Mouse (Mus musculus): ENCODE measurements at regions not wholly inside any gene's neighbourhood (a gene's known extent, or its start where the extent isn't known, plus 50 kb on each side); places are given as distances from the start of the nearest gene placed in this dataset.

GRCm38 (mm10) chr19:15230129-15230927 is 632.5 kb upstream of the Tle4 start:
- no peak for DNase-seq (ENCODE audit: low spot score in 2 of 2)

- peak; percentile 31 to 41 for DNase-seq (ENCODE audit: low spot score in 2 of 2)
These were observed 619.5 kb upstream of the Tle4 start for GRCm38 (mm10) chr19:15217387-15217786.

- DNase-seq (ENCODE audit: low spot score in 2 of 2): peak in 1 of 2 experiments; percentile 17
These were observed 616.8 kb upstream of the Tle4 start for GRCm38 (mm10) chr19:15214651-15215050.

DNA sequence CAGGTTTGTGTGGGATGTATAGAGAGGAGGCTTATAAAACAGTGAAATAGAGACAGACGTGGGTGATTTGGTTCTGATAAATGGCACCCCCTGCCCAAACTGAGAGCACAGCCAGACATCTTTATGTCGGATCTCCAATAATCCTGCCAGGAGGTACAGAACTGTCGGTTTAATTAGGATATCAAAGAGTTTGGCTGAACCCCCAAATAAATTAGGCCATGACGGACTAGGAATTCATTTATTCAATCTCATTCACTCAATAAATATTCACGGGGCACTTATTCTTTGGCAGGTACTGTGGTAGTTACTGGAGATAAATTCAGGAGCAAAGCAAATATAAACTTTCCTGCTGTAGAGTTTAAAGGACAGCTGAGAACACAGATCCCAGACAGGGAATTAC is 615.0 kb upstream of the Tle4 start:
- no peak for DNase-seq (ENCODE audit: low spot score in 2 of 2)

- no peak for DNase-seq (ENCODE audit: low spot score in 2 of 2)
These were observed 605.2 kb upstream of the Tle4 start for GRCm38 (mm10) chr19:15203039-15203438.

DNA sequence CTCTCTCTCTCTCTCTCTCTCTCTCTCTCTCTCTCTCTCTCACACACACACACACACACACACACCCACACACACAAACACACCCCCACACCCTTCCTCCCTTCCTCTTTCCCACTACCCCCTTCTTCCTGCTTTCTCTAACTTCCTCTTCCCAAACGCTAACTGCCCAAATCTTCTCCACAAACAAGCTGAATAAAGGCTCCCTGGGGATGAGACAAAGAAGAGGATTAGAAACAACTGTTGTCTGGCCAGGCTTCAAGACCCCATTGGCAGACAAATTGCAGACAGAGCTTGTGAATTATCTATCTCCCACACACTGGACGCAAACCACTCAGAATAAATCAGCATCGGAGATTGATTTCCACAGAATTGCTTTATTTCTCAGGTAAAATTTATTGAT is 603.4 kb upstream of the Tle4 start:
- no peak for DNase-seq (ENCODE audit: low spot score in 2 of 2)

- no peak for DNase-seq (ENCODE audit: low spot score in 2 of 2)
These were observed 602.9 kb upstream of the Tle4 start for GRCm38 (mm10) chr19:15200792-15201191.

- no peak for DNase-seq (ENCODE audit: low spot score in 2 of 2)
These were observed 602.5 kb upstream of the Tle4 start for GRCm38 (mm10) chr19:15200361-15200760.

DNA sequence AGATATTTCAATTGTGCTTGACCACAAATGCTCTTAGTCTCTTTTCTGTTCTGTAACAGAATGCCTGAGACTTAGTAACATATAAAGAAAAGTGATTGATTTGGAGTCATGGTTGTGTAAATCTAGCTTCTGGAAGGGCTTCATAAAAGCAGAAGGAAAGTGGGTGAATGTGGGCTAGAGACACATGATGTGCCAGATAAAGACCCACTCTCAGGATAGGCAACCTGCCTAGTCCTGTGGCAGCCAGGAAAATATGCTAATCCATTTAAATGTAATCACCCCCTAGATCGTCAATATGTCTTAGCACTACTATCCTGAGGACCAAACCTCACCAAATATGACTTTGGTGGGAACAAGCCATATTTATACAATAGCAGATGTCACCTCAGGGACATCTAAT is 601.8 kb upstream of the Tle4 start:
- DNase-seq (ENCODE audit: low spot score in 2 of 2): no peak

DNA sequence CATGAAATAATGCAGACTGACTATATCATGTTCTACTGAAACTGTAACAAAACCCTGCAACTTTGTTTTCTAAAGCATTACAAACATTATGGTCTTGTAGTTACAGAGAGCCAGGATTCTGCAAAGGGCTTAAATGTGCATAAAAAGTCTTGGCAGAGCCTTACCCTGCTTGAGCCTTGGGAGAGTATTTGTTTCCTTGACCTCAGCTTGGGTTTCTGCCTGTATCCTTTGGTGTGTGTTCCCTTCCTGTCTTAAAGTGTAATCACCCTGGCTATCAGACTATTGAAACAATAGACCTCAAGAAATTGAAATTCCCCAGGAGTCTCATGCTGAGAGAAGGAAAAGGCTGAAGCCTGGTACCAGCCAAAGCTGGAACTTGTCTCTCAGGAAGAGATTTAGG is 577.4 kb upstream of the Tle4 start:
- no peak for DNase-seq (ENCODE audit: low spot score in 2 of 2)

DNA sequence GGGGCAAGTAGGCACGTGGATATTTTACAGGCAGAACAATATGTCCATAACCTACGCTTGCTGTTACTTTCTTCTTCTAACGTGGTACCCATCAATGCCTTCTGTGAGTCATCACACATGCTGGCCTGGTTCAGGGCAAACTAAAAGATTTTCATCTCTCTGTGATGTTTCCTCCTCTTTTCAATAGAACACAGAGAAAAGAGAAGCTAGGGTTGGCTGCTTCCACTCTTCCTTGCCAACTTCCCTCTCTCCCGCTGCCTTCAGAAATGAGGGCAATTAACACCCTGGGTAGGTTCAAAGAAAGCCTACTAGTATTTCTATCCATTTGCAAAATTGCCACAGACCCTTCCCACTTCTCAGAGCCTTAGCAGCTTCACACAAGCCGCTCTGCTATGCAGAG is 575.5 kb upstream of the Tle4 start:
- no peak for DNase-seq (ENCODE audit: low spot score in 2 of 2)

DNA sequence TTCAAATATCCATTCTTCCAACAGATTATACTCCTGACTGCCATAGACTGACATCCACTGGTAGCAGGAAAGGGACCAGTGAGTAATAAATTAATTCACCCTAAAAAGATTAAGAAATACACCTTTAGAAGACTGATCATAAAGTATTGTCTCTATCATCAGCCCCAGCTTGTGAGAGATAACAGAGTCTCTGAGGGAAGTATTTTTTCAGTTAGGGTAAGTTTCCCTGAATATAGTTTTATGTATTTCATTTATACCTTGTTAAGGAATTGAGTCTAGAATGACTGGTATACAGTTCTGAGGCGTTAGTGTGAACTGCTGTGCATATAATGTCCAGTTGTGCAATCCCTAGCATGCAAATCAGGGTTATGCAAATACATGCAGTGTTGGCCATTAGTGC is 569.3 kb upstream of the Tle4 start:
- no peak for DNase-seq (ENCODE audit: low spot score in 2 of 2)

GRCm38 (mm10) chr19:15160641-15161040 is 562.8 kb upstream of the Tle4 start:
- DNase-seq (ENCODE audit: low spot score in 2 of 2): no peak

DNA sequence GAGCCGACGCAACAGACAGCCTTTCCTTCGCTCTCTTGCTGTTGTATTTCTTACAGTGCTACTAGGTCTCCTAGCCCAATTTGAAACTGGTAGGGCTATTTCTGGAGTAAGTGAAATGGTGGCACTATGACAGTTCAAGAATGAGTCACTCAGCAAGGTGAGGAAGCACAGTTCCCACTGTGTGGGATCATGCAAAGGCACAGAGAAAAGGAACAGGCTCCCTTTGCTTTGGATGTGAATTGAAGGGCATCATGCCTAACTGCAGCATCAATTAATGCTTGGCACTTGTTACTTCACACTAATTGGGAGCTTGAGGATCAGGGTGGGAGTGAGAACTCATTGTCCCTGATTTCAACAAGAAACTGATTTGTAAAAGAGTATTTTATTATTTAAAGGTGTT is 560.8 kb upstream of the Tle4 start:
- DNase-seq (ENCODE audit: low spot score in 2 of 2): peak; percentile 13 to 17

DNA sequence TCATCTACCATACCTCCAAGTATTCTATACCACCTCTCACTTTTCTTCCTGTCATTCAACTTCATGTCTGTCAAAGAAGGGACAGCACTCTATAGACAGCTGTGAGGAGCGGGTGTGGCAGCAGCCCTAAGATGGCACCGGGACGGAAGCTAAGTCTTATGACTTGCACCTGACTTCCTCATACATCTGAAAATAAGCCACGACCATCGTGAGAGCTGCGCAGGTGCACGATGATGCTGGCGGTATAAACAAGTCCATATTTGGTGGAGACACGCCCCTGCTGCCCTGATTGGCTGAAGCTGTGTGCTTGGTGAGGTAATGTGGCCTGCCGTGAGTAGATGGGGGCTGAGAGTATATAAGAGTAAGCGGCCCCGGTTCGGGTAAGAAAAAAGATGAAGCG is 560.3 kb upstream of the Tle4 start:
- DNase-seq (ENCODE audit: low spot score in 2 of 2): no peak

DNA sequence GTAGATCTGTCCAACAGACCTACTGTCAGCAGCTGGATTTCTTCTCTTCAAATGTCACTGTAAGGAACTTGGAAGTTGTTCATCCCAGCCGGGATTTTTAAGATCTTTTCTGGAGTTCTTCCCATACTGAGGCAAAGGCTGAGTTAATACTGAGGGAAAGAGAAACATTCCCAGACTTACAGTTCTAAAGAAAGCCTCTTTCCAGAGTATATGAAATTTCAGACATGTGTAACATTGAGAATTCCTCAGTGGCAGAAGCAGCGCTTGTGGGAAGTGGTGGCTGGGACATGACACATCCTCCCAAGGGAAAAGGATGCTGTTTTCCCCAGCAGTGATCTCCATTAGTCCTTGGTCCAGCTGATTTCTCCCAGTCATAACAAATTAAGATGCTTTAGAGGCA is 556.8 kb upstream of the Tle4 start:
- no peak for DNase-seq (ENCODE audit: low spot score in 2 of 2)

- no peak for DNase-seq (ENCODE audit: low spot score in 2 of 2)
These were observed 548.5 kb upstream of the Tle4 start for GRCm38 (mm10) chr19:15146325-15146724.

DNA sequence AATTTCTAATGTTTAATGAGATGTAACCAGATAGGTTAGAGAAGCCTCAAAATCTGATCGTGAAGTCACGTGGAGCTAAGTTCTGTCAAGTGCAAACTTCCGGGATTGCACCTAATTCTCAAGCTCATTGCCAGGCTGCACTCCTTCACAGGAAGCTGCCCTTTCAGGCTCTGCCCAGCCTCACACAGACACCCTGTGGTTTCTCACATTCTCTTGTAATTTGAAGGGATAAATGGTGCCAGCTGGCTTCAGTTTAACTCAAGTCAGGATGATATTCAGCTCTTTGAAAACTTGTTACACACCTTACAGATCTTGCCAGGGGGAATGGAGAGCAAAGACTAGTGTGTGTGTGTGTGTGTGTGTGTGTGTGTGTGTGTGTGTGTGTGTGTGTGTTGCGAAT is 529.3 kb upstream of the Tle4 start:
- no peak for DNase-seq (ENCODE audit: low spot score in 2 of 2)

GRCm38 (mm10) chr19:15108441-15109026 is 510.7 kb upstream of the Tle4 start:
- no peak for DNase-seq (ENCODE audit: low spot score in 2 of 2)

GRCm38 (mm10) chr19:15095054-15095453 is 497.2 kb upstream of the Tle4 start:
- DNase-seq (ENCODE audit: low spot score in 2 of 2): no peak

DNA sequence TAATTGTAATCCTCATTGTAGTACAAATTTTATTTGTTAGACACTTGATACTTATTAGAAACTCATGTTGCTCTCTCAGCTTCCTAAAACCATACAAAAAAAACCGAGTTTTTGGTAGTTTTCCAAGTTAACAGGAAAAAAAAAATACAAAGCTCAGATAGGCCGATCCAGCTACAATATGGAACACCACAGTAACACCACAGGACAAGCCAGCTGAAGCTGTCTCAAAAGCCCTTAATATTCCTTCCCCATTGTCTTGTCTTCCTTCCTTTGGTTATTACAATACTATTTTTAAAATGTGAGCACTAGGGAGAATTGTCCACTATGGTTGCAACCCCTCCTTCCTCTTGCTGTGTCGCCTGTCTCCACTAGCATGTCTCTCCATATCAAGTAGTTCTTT is 495.7 kb upstream of the Tle4 start:
- DNase-seq (ENCODE audit: low spot score in 2 of 2): no peak

GRCm38 (mm10) chr19:15080638-15081037 is 482.8 kb upstream of the Tle4 start:
- DNase-seq (ENCODE audit: low spot score in 2 of 2): no peak

DNA sequence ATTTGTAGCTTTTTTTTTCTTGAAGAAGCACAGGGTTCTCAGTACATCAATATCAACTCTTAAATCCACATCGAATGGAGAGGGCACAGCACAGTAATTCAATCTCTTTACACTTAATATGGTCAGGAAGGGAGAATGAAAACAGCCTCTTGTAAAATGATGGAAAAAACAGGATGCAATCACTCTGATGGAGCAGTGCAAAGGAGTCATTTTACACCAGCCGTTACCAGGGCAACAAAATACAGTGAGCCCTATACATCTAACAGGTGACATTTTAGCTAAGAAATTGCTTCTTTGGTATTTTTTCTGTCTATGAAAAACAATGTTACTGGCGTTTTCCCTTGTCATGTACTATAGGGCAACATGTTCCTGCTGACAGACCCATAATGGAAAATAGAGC is 459.9 kb upstream of the Tle4 start:
- DNase-seq (ENCODE audit: low spot score in 2 of 2): no peak
